Mouse (Mus musculus): ENCODE measurements at regions not wholly inside any gene's neighbourhood (a gene's known extent, or its start where the extent isn't known, plus 50 kb on each side); places are given as distances from the start of the nearest gene placed in this dataset.
A peak's percentile ranks its signal among the peaks of the same experiment; 100 is the strongest.

- DNase-seq (ENCODE audit: low spot score in 2 of 2), result peak in 1 of 2 experiments; percentile 49
These were observed 111.7 kb downstream of the Cdh26 start for GRCm38 (mm10) chr2:178542032-178542431.

- DNase-seq (ENCODE audit: low spot score in 2 of 2), result no peak
These were observed 114.1 kb downstream of the Cdh26 start for GRCm38 (mm10) chr2:178544411-178544810.

- no peak for DNase-seq (ENCODE audit: low spot score in 2 of 2)
These were observed 115.4 kb downstream of the Cdh26 start for GRCm38 (mm10) chr2:178545601-178546352.

- no peak for DNase-seq (ENCODE audit: low spot score in 2 of 2)
These were observed 116.0 kb downstream of the Cdh26 start for GRCm38 (mm10) chr2:178546353-178546720.

GRCm38 (mm10) chr2:178546888-178547287, 116.6 kb downstream of the Cdh26 start:
- no peak for DNase-seq (ENCODE audit: low spot score in 2 of 2)

- DNase-seq (ENCODE audit: low spot score in 2 of 2), result no peak
These were observed 118.6 kb downstream of the Cdh26 start for GRCm38 (mm10) chr2:178548937-178549336.

GRCm38 (mm10) chr2:178553736-178554135, 123.4 kb downstream of the Cdh26 start:
- no peak for DNase-seq (ENCODE audit: low spot score in 2 of 2)

GRCm38 (mm10) chr2:178555692-178556340, 125.5 kb downstream of the Cdh26 start:
- no peak for DNase-seq (ENCODE audit: low spot score in 2 of 2)

GRCm38 (mm10) chr2:178557934-178558333, 127.6 kb downstream of the Cdh26 start:
- no peak for DNase-seq (ENCODE audit: low spot score in 2 of 2)

GRCm38 (mm10) chr2:178563287-178563686, 133.0 kb downstream of the Cdh26 start:
- no peak for DNase-seq (ENCODE audit: low spot score in 2 of 2)

- DNase-seq (ENCODE audit: low spot score in 2 of 2), result peak; percentile 30 to 35
These were observed 135.1 kb downstream of the Cdh26 start for GRCm38 (mm10) chr2:178565368-178565818.

GRCm38 (mm10) chr2:178567493-178567892, 137.2 kb downstream of the Cdh26 start:
- no peak for DNase-seq (ENCODE audit: low spot score in 2 of 2)

- no peak for DNase-seq (ENCODE audit: low spot score in 2 of 2)
These were observed 142.0 kb downstream of the Cdh26 start for GRCm38 (mm10) chr2:178572301-178572700.

GRCm38 (mm10) chr2:178574859-178575258, 144.5 kb downstream of the Cdh26 start:
- DNase-seq (ENCODE audit: low spot score in 2 of 2), result peak; percentile 39 to 82

GRCm38 (mm10) chr2:178575403-178575802, 145.1 kb downstream of the Cdh26 start:
- DNase-seq (ENCODE audit: low spot score in 2 of 2), result no peak

- no peak for DNase-seq (ENCODE audit: low spot score in 2 of 2)
These were observed 145.7 kb downstream of the Cdh26 start for GRCm38 (mm10) chr2:178576067-178576466.

- no peak for DNase-seq (ENCODE audit: low spot score in 2 of 2)
These were observed 149.2 kb downstream of the Cdh26 start for GRCm38 (mm10) chr2:178579571-178579970.

GRCm38 (mm10) chr2:178581306-178581705, 151.0 kb downstream of the Cdh26 start:
- peak in 1 of 2 experiments; percentile 11 for DNase-seq (ENCODE audit: low spot score in 2 of 2)

GRCm38 (mm10) chr2:178584970-178585566, 154.7 kb downstream of the Cdh26 start:
- no peak for DNase-seq (ENCODE audit: low spot score in 2 of 2)

- DNase-seq (ENCODE audit: low spot score in 2 of 2), result no peak
These were observed 156.9 kb downstream of the Cdh26 start for GRCm38 (mm10) chr2:178587134-178587636.

GRCm38 (mm10) chr2:178593743-178594142, 163.4 kb downstream of the Cdh26 start:
- no peak for DNase-seq (ENCODE audit: low spot score in 2 of 2)

GRCm38 (mm10) chr2:178594177-178594576, 163.8 kb downstream of the Cdh26 start:
- no peak for DNase-seq (ENCODE audit: low spot score in 2 of 2)

All from layer of hippocampus, adult 8-10 months (tissue).